Mouse (Mus musculus) limb, embryonic 15.5 days (tissue): Measurements from ENCODE around the gene Gm867. TPM values are rescaled to one million over a fixed set of nuclear protein-coding genes. Genes with fewer than 3 reads are reported as not detected.

ENCODE experiments used
- ATAC-seq: fragments of 200-750 bp; cut with Nextera tagmentation; 2 replicates; pipeline ENCODE4 v1.8.0; 2017; ENCODE audit warnings: low read depth, moderate TSS enrichment; ENCODE audit not compliant: insufficient number of reproducible peaks, low FRiP score, low TSS enrichment
- H3K27ac ChIP-seq: fragments of 300-500 bp; sonication (generic); 2 replicates; pipeline ENCODE4 v1.5.1; 2015; ENCODE audit warnings: moderate library complexity, mild to moderate bottlenecking, inconsistent platforms
- H3K27me3 ChIP-seq: fragments of 300-500 bp; sonication (generic); 2 replicates; pipeline ENCODE4 v1.6.1; 2015; ENCODE audit warnings: inconsistent platforms
- H3K36me3 ChIP-seq: fragments of 300-500 bp; sonication (generic); 2 replicates; pipeline ENCODE4 v1.6.1; 2015; ENCODE audit warnings: inconsistent platforms
- H3K4me1 ChIP-seq: fragments of 300-500 bp; sonication (generic); 2 replicates; pipeline ENCODE4 v1.6.1; 2015; ENCODE audit warnings: inconsistent platforms
- H3K4me2 ChIP-seq: fragments of 300-500 bp; sonication (generic); 2 replicates; pipeline ENCODE4 v1.6.1; 2015; ENCODE audit warnings: mild to moderate bottlenecking, inconsistent platforms
- H3K4me3 ChIP-seq: fragments of 300-500 bp; sonication (generic); 2 replicates; pipeline ENCODE4 v1.5.1; 2015; ENCODE audit warnings: mild to moderate bottlenecking, inconsistent platforms
- H3K9ac ChIP-seq: fragments of 300-500 bp; sonication (generic); 2 replicates; pipeline ENCODE4 v1.6.1; 2015; ENCODE audit warnings: inconsistent platforms
- H3K9me3 ChIP-seq: fragments of 300-500 bp; sonication (generic); 2 replicates; pipeline ENCODE4 v1.6.1; 2016; ENCODE audit warnings: inconsistent platforms
- WGBS: fragments of 180-500 bp; shearing (Covaris S2); methylation state at CpG from one replicate; pipeline ENCODE4 v1.1.7; 2015; 5-methylcytosine and 5-hydroxymethylcytosine counted together
- polyA plus RNA-seq: library from polyadenylated mRNA; unstranded; fragments of >200 nt; fragmentation: Nextera tagmentation; extraction: Ambion mirVana; gene quantifications from 2 replicates; pipeline ENCODE4 v1.2.1, GENCODE M21; 2015

Gm867 gene
- polyA plus RNA-seq, 1 experiment from 2014 or later, result 0.41 TPM

DNA sequence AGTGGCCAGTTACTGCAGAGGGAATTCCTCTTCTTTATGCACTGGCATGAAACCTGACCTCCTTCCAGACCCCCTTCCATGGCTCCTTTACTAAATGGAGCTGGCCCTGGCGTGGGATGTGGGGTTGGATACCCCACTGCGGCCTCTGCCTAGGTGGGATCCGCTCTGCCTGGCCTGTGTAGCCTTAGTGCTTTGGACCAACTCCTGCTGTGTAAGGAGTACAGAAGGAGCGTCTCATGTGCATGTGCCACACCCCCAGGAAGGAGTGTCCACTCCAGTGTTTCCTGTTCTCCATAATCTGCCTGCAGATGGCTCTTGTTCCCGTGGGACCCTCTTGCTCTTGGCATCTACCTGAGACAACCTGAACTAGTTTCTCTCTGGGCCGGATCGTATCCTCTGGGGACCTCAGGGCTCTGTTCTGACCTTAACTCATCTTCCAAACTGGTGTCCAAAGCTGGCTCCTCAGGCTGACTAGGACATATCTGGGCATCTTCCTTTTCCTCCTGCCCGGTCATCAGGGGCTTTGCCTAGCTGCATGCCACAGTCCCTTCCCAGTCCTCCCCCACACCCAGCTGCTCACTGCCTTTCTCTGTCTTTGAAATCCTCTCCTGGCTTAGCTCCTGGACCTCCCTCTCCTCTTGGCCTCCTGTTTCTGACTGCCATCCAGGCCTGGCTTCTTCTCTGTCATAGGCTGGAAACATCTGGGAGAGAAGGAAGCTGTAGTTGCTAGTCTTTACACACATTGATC is 50.9 kb downstream of the Gm867 start:
- Histone ChIP-seq H3K9ac (no peak overlapping the region), H3K4me1 (peaks cover 25% of the 10 kb centered on the region), H3K36me3 (peaks cover 6% of the 10 kb centered on the region; the same call in 1 of the 2 replicates), H3K27me3 (no peaks in the 10 kb centered on the region), H3K9me3 (no peaks in the 10 kb centered on the region), H3K4me3 (no peak overlapping the region), H3K27ac (no peak overlapping the region), H3K4me2 (no peak overlapping the region)
- no peak for ATAC-seq
- 43% methylated on average over 8 of the region's 8 CpGs for WGBS

Other genes starting within 250 kb of the Gm867 start
- 27.9 and 29.3 TPM in 2 replicates for gene Cabin1, start 176.3 kb downstream of the Gm867 start, polyA plus RNA-seq
- gene Ddt, start 167.3 kb downstream of the Gm867 start, polyA plus RNA-seq, result 51.6 and 55.6 TPM in 2 replicates
- gene Gm20441, start 159.7 kb downstream of the Gm867 start, polyA plus RNA-seq, result 0.45 and 0.47 TPM in 2 replicates
- 30.0 and 33.1 TPM in 2 replicates for gene Gstt3, start 159.3 kb downstream of the Gm867 start, polyA plus RNA-seq
- gene Gstt1, start 142.1 kb downstream of the Gm867 start, polyA plus RNA-seq, result 18.1 and 21.6 TPM in 2 replicates
- gene Gstt4, start 118.1 kb downstream of the Gm867 start, polyA plus RNA-seq, result not detected in 2 replicates
- 11.3 and 14.5 TPM in 2 replicates for gene Gstt2, start 103.2 kb downstream of the Gm867 start, polyA plus RNA-seq
- gene Mif, start 80.4 kb downstream of the Gm867 start, polyA plus RNA-seq, result 1,299 and 1,540 TPM in 2 replicates
- 2.7 and 3.2 TPM in 2 replicates for gene Derl3, start 47.3 kb downstream of the Gm867 start, polyA plus RNA-seq
- 185 and 188 TPM in 2 replicates for gene Smarcb1, start 19.1 kb downstream of the Gm867 start, polyA plus RNA-seq
- 17.5 and 31.0 TPM in 2 replicates for gene Chchd10, start 7.5 kb downstream of the Gm867 start, polyA plus RNA-seq
- gene Mmp11, start 4.2 kb downstream of the Gm867 start, polyA plus RNA-seq, result 205 and 245 TPM in 2 replicates
- gene Vpreb3, start 2.4 kb upstream of the Gm867 start, polyA plus RNA-seq, result 1.1 TPM in 2 replicates
- not detected in 2 replicates for gene Gm5134, start 13.8 kb upstream of the Gm867 start, polyA plus RNA-seq
- gene Zfp280b, start 92.0 kb upstream of the Gm867 start, polyA plus RNA-seq, result 15.5 and 15.9 TPM in 2 replicates
- not detected in 2 replicates for gene Slc5a4b, start 170.3 kb upstream of the Gm867 start, polyA plus RNA-seq
- not detected in 2 replicates for gene Slc5a4a, start 206.8 kb upstream of the Gm867 start, polyA plus RNA-seq